Mouse (Mus musculus) myocyte (in vitro differentiated cells): ENCODE data around the gene Zmynd11. TPM values are rescaled to one million over a fixed set of nuclear protein-coding genes. Genes with fewer than 3 reads are reported as not detected.

ENCODE experiments used
- H3K27me3 ChIP-seq: one replicate; pipeline ENCODE4 v1.6.1; 2011; ENCODE audit not compliant: control insufficient read depth, insufficient read depth, insufficient read length
- H3K36me3 ChIP-seq: one replicate; pipeline ENCODE4 v1.6.1; 2011; ENCODE audit not compliant: control insufficient read depth, insufficient read depth
- H3K4me2 ChIP-seq: one replicate; pipeline ENCODE4 v1.6.1; 2011; ENCODE audit warnings: low read depth, control low read depth
- H3K4me3 ChIP-seq: one replicate; pipeline ENCODE4 v1.5.1; 2011; ENCODE audit warnings: mild to moderate bottlenecking, control low read depth, moderate library complexity
- H3K79me2 ChIP-seq: one replicate; pipeline ENCODE4 v1.6.1; 2011; ENCODE audit not compliant: control insufficient read depth, insufficient read depth
- H3ac ChIP-seq: one replicate; pipeline ENCODE4 v1.6.1; 2011; ENCODE audit not compliant: control insufficient read depth, insufficient read length
- CEBPB ChIP-seq: IDR thresholded peaks from 2 replicates; pipeline ENCODE4 v1.6.1; 2011; ENCODE audit warnings: mild to moderate bottlenecking, moderate library complexity; ENCODE audit not compliant: poor library complexity, insufficient read depth, severe bottlenecking
- E2F4 ChIP-seq: IDR thresholded peaks from one replicate; pipeline ENCODE4 v1.6.1; 2011; ENCODE audit warnings: mild to moderate bottlenecking, control low read depth, moderate library complexity; ENCODE audit not compliant: insufficient read depth
- MAX ChIP-seq: IDR thresholded peaks from one replicate; pipeline ENCODE4 v1.6.1; 2011; ENCODE audit warnings: low read depth, mild to moderate bottlenecking, control low read depth
- MYOD1 ChIP-seq, 3 experiments: IDR thresholded peaks; one replicate each; pipeline ENCODE4 v1.6.1; 2011; ENCODE audit warnings: control low read depth in 2 of 3, low read depth in 2 of 3, mild to moderate bottlenecking in 2 of 3, moderate library complexity in 1 of 3; ENCODE audit not compliant: insufficient read length in 2 of 3, control insufficient read depth in 1 of 3
- MYOG ChIP-seq, 3 experiments: IDR thresholded peaks; one replicate each; pipeline ENCODE4 v1.6.1; 2011; ENCODE audit warnings: control low read depth in 2 of 3, low read depth in 2 of 3, mild to moderate bottlenecking in 2 of 3; ENCODE audit not compliant: insufficient read length in 2 of 3, control insufficient read depth in 1 of 3, insufficient read depth in 1 of 3
- POLR2A ChIP-seq: IDR thresholded peaks from one replicate; pipeline ENCODE4 v1.6.1; 2011; ENCODE audit warnings: low read depth, mild to moderate bottlenecking, control low read depth, moderate library complexity; ENCODE audit not compliant: insufficient read length
- POLR2AphosphoS2 ChIP-seq: IDR thresholded peaks from one replicate; pipeline ENCODE4 v1.6.1; 2011; ENCODE audit warnings: low read depth, control low read depth; ENCODE audit not compliant: insufficient read length
- REST ChIP-seq: IDR thresholded peaks from one replicate; pipeline ENCODE4 v1.6.1; 2011; ENCODE audit warnings: mild to moderate bottlenecking, control low read depth, moderate library complexity; ENCODE audit not compliant: insufficient read depth, insufficient read length
- SRF ChIP-seq: IDR thresholded peaks from one replicate; pipeline ENCODE4 v1.6.1; 2011; ENCODE audit warnings: low read depth; ENCODE audit not compliant: control insufficient read depth, insufficient read length
- TCF12 ChIP-seq: IDR thresholded peaks from one replicate; pipeline ENCODE4 v1.6.1; 2011; ENCODE audit warnings: mild to moderate bottlenecking, control low read depth; ENCODE audit not compliant: poor library complexity, insufficient read depth, severe bottlenecking
- TCF3 ChIP-seq: IDR thresholded peaks from one replicate; pipeline ENCODE4 v1.6.1; 2011; ENCODE audit warnings: low read depth, control low read depth; ENCODE audit not compliant: insufficient read length
- USF1 ChIP-seq: IDR thresholded peaks from one replicate; pipeline ENCODE4 v1.6.1; 2011; ENCODE audit warnings: low read depth, mild to moderate bottlenecking, control low read depth, moderate library complexity
- polyA plus RNA-seq: library from polyadenylated mRNA; unstranded; fragments of >200 nt; fragmentation: generic; extraction: Trizol; gene quantifications from one replicate; pipeline ENCODE4 v1.2.1, GENCODE M21; 2012; ENCODE audit warnings: missing spikeins

The Zmynd11 gene
- polyA plus RNA-seq, 1 experiment, result 39.1 TPM

DNA sequence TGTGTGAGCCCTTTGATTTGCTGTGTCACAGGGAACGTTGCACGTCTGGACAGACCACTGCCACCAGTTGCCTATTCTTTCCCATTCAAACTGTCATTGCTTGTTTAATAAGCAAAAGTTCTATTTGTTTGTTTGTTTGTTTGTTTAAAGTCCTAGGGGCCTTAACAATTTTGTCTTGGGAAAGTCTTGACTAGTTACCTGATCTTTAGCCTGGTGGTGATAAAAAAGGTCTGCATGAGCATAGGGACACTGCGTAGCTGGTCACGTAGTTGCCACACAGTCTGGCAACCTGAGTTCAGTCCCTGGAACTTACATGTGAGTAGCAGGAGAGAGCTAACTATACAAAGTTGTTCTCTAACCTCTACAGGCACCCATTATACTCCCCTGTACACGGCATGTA, 95.9 kb downstream of the Zmynd11 start:
- no peak overlapping the region for H3K4me3 ChIP-seq
- H3K36me3 ChIP-seq, result peaks cover 21% of the 10 kb centered on the region
- H3K79me2 ChIP-seq, result no peaks in the 10 kb centered on the region
- H3K27me3 ChIP-seq, result no peaks in the 10 kb centered on the region
- TF ChIP-seq POLR2AphosphoS2 (no peak), USF1 (no peak), SRF (no peak)
- H3ac ChIP-seq, result no peak overlapping the region
- no peak overlapping the region for H3K4me2 ChIP-seq

DNA sequence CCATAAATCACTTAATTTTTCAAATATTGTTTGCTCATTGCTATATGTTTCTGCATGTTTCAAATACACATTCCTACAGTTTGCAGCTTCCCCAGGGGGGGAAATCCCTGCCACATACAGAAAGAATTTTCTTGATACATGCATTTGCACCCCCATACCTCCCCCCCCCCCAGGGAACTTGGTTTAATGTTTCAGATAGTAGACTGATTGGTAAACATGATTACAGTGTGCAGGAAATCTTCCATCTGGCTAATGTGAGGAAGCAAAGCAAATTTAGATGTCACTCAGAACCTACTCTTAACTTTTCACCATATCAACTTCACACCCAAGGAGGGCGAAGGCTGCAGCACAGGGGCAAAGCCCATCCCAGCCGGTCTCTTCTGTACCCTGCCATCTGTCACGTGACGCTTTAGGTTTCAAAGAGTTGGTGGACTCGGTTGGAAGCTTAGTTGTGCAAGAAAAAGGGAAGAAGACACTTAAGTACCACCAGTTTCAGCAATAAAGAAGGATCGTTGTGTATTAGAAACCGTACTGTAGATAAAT, 97.1 kb downstream of the Zmynd11 start:
- no peak overlapping the region for H3K4me2 ChIP-seq
- TF ChIP-seq CEBPB (no peak), TCF3 (no peak), MYOG (IDR thresholded peaks at IDR 0.05; ENCODE audit: control insufficient read depth in 1 of 3, insufficient read depth in 1 of 3, insufficient read length in 2 of 3, low read depth in 2 of 3) (no peak), POLR2A (no peak), POLR2AphosphoS2 (no peak), MYOD1 (IDR thresholded peaks at IDR 0.05; ENCODE audit: control insufficient read depth in 1 of 3, insufficient read length in 2 of 3, low read depth in 2 of 3) (no peak), REST (no peak), E2F4 (no peak), TCF12 (no peak), USF1 (no peak)
- H3ac ChIP-seq, result no peak overlapping the region
- H3K4me3 ChIP-seq, result no peak overlapping the region
- H3K79me2 ChIP-seq, result no peaks in the 10 kb centered on the region
- H3K27me3 ChIP-seq, result no peaks in the 10 kb centered on the region
- peaks cover 25% of the 10 kb centered on the region for H3K36me3 ChIP-seq

DNA sequence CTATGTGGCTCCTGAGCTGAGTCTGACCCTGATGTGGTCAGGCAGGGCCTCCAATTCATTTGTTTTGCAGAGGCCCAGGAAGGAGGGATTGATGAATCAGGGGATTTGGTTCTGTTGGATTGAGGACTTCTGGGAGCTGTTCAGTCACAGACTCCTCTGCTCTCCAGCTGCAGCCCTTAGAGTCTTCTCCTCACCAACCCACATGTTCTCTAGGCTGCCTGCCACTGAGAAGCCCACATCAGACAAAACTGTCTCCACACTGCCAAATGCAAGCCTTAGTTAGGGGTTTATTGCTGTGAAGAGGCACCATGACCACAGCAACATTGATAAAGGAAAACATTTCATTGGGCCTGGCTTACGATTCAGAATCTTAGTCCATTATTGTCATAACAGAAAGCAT, 101.5 kb downstream of the Zmynd11 start:
- no peak overlapping the region for H3K4me2 ChIP-seq
- TF ChIP-seq SRF (no peak), E2F4 (no peak), MYOD1 (IDR thresholded peaks at IDR 0.05; ENCODE audit: control insufficient read depth in 1 of 3, insufficient read length in 2 of 3, low read depth in 2 of 3) (no peak), TCF3 (no peak), POLR2A (no peak), MYOG (IDR thresholded peaks at IDR 0.05; ENCODE audit: control insufficient read depth in 1 of 3, insufficient read depth in 1 of 3, insufficient read length in 2 of 3, low read depth in 2 of 3) (no peak), MAX (no peak), CEBPB (no peak), TCF12 (no peak), REST (no peak), POLR2AphosphoS2 (no peak), USF1 (no peak)
- no peaks in the 10 kb centered on the region for H3K79me2 ChIP-seq
- no peaks in the 10 kb centered on the region for H3K27me3 ChIP-seq
- H3K4me3 ChIP-seq, result no peak overlapping the region
- no peak overlapping the region for H3ac ChIP-seq
- H3K36me3 ChIP-seq, result peaks cover 41% of the 10 kb centered on the region

DNA sequence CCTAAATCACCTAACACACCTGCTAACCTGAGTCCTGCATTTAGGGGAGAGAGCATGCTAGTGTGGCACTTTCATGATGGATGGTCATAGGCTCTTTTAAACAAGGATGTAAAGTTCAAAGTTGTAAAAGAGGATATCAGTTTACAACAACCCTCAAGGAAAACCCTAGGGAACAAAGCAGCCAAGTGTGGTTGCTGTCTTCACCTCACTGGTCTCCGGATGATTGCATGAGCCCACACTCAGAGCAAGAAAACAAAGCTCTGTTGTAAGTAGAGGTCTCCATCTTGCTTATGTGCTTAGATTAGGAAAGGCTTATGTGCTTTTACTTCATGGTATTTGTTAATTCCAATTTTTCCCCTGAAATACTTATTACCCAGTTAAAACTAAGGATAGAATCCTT, 104.4 kb downstream of the Zmynd11 start:
- Histone ChIP-seq H3ac (no peak overlapping the region), H3K4me2 (no peak overlapping the region), H3K4me3 (no peak overlapping the region), H3K27me3 (no peaks in the 10 kb centered on the region), H3K79me2 (no peaks in the 10 kb centered on the region), H3K36me3 (peaks cover 55% of the 10 kb centered on the region)
- TF ChIP-seq USF1, result no peak
- TF ChIP-seq POLR2AphosphoS2, result no peak
- TF ChIP-seq E2F4, result no peak
- no peak for TF ChIP-seq CEBPB
- no peak for TF ChIP-seq REST

DNA sequence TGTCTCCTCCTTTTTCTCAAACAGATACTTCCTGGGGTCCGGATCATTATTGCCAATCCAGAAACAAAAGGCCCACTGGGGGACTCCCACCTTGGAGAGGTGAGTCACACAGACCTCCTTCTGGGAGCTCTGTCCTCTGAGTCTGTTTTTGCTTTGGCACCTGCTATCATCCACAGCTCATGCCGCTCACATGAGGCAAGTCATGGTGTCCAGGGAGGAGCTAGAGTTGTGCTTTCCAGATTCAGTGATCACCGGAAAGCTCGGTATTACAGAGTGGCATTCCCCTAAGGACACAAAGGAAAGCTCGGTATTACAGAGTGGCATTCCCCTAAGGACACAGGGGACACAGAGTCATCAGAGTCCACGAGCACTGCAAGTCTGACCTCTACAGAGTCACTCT, 108.5 kb downstream of the Zmynd11 start:
- Histone ChIP-seq H3K79me2 (no peaks in the 10 kb centered on the region), H3K27me3 (no peaks in the 10 kb centered on the region), H3K36me3 (peaks cover 34% of the 10 kb centered on the region), H3K4me3 (no peak overlapping the region), H3ac (no peak overlapping the region), H3K4me2 (no peak overlapping the region)
- TF ChIP-seq CEBPB (no peak), REST (no peak), SRF (no peak)

DNA sequence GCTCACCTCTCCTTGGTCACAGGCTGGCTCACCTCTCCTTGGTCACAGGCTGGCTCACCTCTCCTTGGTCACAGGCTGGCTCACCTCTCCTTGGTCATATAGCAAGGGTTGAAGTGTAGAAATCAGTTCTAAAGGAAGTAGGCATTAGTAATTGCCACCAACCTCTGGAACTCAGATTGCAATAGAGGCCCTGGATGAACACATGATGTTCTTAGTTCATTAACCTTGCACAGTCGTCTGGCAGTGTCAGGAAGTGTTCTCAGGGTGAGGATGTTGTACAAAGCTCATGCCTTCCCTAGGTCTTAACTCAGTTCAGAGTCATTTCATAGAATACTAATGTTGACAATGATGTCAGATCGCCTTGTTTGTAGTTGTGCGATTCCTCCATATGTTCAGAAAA, 112.1 kb downstream of the Zmynd11 start:
- no peaks in the 10 kb centered on the region for H3K79me2 ChIP-seq
- H3ac ChIP-seq, result no peak overlapping the region
- H3K4me3 ChIP-seq, result no peak overlapping the region
- peaks cover 27% of the 10 kb centered on the region for H3K36me3 ChIP-seq
- no peak for TF ChIP-seq TCF12
- TF ChIP-seq MAX, result no peak
- TF ChIP-seq TCF3, result no peak
- no peak for TF ChIP-seq REST
- TF ChIP-seq USF1, result no peak
- TF ChIP-seq E2F4, result no peak
- no peak for TF ChIP-seq MYOD1 (IDR thresholded peaks at IDR 0.05; ENCODE audit: control insufficient read depth in 1 of 3, insufficient read length in 2 of 3, low read depth in 2 of 3)
- no peak for TF ChIP-seq POLR2AphosphoS2
- no peak for TF ChIP-seq POLR2A
- no peaks in the 10 kb centered on the region for H3K27me3 ChIP-seq
- H3K4me2 ChIP-seq, result no peak overlapping the region
